ENCODE assay signal across 8 mouse cellular contexts in the genomic region with DNA sequence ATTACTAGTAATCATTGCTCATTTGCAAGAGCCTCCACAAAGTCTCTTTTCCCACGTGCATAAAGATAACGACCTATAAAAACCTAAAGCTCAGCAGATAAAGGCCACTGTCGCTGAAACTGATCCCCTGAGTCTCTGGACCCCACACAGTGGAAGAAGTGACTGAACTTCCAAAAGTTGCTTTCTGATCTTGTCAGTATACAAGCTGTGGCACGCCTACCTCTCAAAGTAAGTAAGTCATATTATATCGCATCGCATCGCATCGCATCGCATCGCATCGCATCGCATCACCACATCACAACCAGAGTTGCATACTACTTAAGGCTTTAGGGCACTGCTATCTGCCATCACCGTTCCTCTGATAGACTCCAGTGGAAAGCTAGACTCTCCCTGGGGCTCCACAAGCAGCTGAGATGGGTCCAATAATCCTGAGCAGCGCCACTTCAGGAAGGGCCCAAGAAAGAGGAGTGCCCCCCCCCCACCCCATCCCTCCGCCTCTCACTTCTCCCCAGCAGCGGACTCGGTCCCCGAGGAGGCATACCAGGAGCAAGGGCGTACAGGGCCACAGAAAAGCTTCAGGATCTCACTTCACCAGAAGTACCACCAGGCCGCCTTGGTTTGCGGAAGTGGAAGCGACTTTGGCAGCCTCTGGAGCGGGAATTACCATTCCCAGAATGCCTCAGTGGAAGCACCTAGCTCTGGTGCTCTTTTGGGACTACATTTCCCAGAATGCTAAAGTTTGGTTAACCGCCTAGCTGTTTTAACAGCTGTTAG. TPM values are rescaled to one million over a fixed set of nuclear protein-coding genes. Genes with fewer than 3 reads are reported as not detected.
DNase-seq lines count a peak whose midpoint lies in the region; ATAC-seq lines count a peak whose summit lies in the region.

No protein-coding gene starts in this region.

- peak overlapping the region; percentile 80 for H3K9ac ChIP-seq in hindbrain, embryonic 16.5 days (ENCODE audit: low read depth, low read length)

- peaks cover 3% of the 10 kb centered on the region; the same call in 1 of the 2 replicates for H3K36me3 ChIP-seq in hindbrain, embryonic 16.5 days (ENCODE audit: control insufficient read depth, insufficient read depth, low read length)

- ATAC-seq in common myeloid progenitor, adult 5-6 weeks (replicated peaks; ENCODE audit: low read depth, poor library complexity, severe bottlenecking) = peak; percentile 99
- peak; percentile 92 for ATAC-seq in hindbrain, embryonic 16.5 days
- ATAC-seq in erythroid progenitor cell, adult 5-6 weeks (replicated peaks; ENCODE audit: low FRiP score, poor library complexity, severe bottlenecking) = no peak

- H3K4me3 ChIP-seq in hindbrain, embryonic 16.5 days (ENCODE audit: low read length) = peak overlapping the region; percentile 61

- no peaks in the 10 kb centered on the region for H3K9me3 ChIP-seq in hindbrain, embryonic 16.5 days (ENCODE audit: control insufficient read depth, low read length)

- 12% methylated on average over 23 of the region's 24 CpGs for WGBS in hindbrain, embryonic 16.5 days

- H3K4me1 ChIP-seq in hindbrain, embryonic 16.5 days (ENCODE audit: control insufficient read depth, insufficient read depth, low read depth, low read length) = peaks cover 6% of the 10 kb centered on the region

- peak overlapping the region; percentile 51 for H3K4me2 ChIP-seq in hindbrain, embryonic 16.5 days (ENCODE audit: low read length)

- peak; percentile 78 for DNase-seq in adrenal gland, postnatal 14 days
- peak; percentile 10 to 38 for DNase-seq in gastrocnemius, adult 8-10 months (ENCODE audit: low spot score in 2 of 2)
- peak; percentile 54 for DNase-seq in left cerebral cortex, adult 11 months (ENCODE audit: low spot score)
- DNase-seq in lung, postnatal 25 days (ENCODE audit: low spot score) = peak; percentile 82
- DNase-seq in retina, embryonic 14.5 days (ENCODE audit: low spot score) = peak; percentile 85

- no peaks in the 10 kb centered on the region; the same call in 1 of the 2 replicates for H3K27me3 ChIP-seq in hindbrain, embryonic 16.5 days (replicated peaks; ENCODE audit: control insufficient read depth, insufficient read depth, low read length)

- peak overlapping the region; percentile 73 for H3K27ac ChIP-seq in hindbrain, embryonic 16.5 days (ENCODE audit: low read depth, low read length)

RNA-seq across cellular contexts. Expression of gene Zfp111, which starts 3.6 kb away (rescaled TPM):
- 9.5 TPM in 2 replicates for total RNA-seq in adrenal gland, postnatal 14 days (2021)
- total RNA-seq in common myeloid progenitor, adult 5-6 weeks (2017) = 12.0 and 26.3 TPM in 2 replicates
- 1 to 10 TPM; 2.1 to 3.7 (median 2.9) TPM for total RNA-seq in gastrocnemius, adult 8-10 months (2022)
- polyA plus RNA-seq in hindbrain, embryonic 16.5 days (2015; fragmentation: Nextera tagmentation; extraction: Ambion mirVana) = 4.2 and 4.5 TPM in 2 replicates
- 0.72 and 4.2 TPM in 2 replicates for total RNA-seq in erythroid progenitor cell, adult 5-6 weeks (2015; ENCODE audit: low replicate concordance)
- total RNA-seq in erythroid progenitor cell, adult 5-6 weeks (2017; ENCODE audit: low replicate concordance) = 0.51 and 1.1 TPM in 2 replicates

RNA-seq across cellular contexts. Expression of gene Zfp109, which starts 29.7 kb away (rescaled TPM):
- 2.7 and 3.0 TPM in 2 replicates for total RNA-seq in adrenal gland, postnatal 14 days (2021)
- total RNA-seq in common myeloid progenitor, adult 5-6 weeks (2017) = 9.8 and 14.8 TPM in 2 replicates
- total RNA-seq in gastrocnemius, adult 8-10 months (2022) = 1 to 10 TPM; 2.1 to 3.5 (median 3.2) TPM
- 4.2 and 4.9 TPM in 2 replicates for polyA plus RNA-seq in hindbrain, embryonic 16.5 days (2015; fragmentation: Nextera tagmentation; extraction: Ambion mirVana)
- 1.3 TPM in 1 of 2 replicates, not detected in the other for total RNA-seq in erythroid progenitor cell, adult 5-6 weeks (2015; ENCODE audit: low replicate concordance)
- total RNA-seq in erythroid progenitor cell, adult 5-6 weeks (2017; ENCODE audit: low replicate concordance) = 1.3 TPM in 1 of 2 replicates, not detected in the other

RNA-seq across cellular contexts. Expression of gene Zfp114, which starts 32.8 kb away (rescaled TPM):
- total RNA-seq in adrenal gland, postnatal 14 days (2021) = 0.30 and 0.79 TPM in 2 replicates
- 1.5 and 3.2 TPM in 2 replicates for total RNA-seq in common myeloid progenitor, adult 5-6 weeks (2017)
- total RNA-seq in gastrocnemius, adult 8-10 months (2022) = under 1 TPM in 3 of 4 experiments, not detected in 1; 0.15 to 0.34 (median 0.19) TPM
- 4.2 and 4.6 TPM in 2 replicates for polyA plus RNA-seq in hindbrain, embryonic 16.5 days (2015; fragmentation: Nextera tagmentation; extraction: Ambion mirVana)
- total RNA-seq in erythroid progenitor cell, adult 5-6 weeks (2015; ENCODE audit: low replicate concordance) = 0.42 TPM in 1 of 2 replicates, not detected in the other
- not detected in 2 replicates for total RNA-seq in erythroid progenitor cell, adult 5-6 weeks (2017; ENCODE audit: low replicate concordance)

RNA-seq across cellular contexts. Expression of gene Zfp108, which starts 46.9 kb away (rescaled TPM):
- 2.1 and 3.4 TPM in 2 replicates for total RNA-seq in adrenal gland, postnatal 14 days (2021)
- total RNA-seq in common myeloid progenitor, adult 5-6 weeks (2017) = 1.5 and 3.8 TPM in 2 replicates
- total RNA-seq in gastrocnemius, adult 8-10 months (2022) = 1 to 10 TPM; 2.0 to 2.4 (median 2.2) TPM
- 5.7 and 6.1 TPM in 2 replicates for polyA plus RNA-seq in hindbrain, embryonic 16.5 days (2015; fragmentation: Nextera tagmentation; extraction: Ambion mirVana)
- total RNA-seq in erythroid progenitor cell, adult 5-6 weeks (2015; ENCODE audit: low replicate concordance) = not detected in 2 replicates
- not detected in 2 replicates for total RNA-seq in erythroid progenitor cell, adult 5-6 weeks (2017; ENCODE audit: low replicate concordance)

Comparison
In these comparisons a context has a peak if more than half of its experiments do, and no peak if none do; other contexts are left out.
1. DNase-seq: peak in every context shown above with its lines; median percentile 85 in retina, embryonic 14.5 days; 82 in lung, postnatal 25 days; 78 in adrenal gland, postnatal 14 days; 54 in left cerebral cortex, adult 11 months; 24 in gastrocnemius, adult 8-10 months.